Mouse (Mus musculus): Measurements from ENCODE around the gene Dcaf12l2. TPM values are rescaled to one million over a fixed set of nuclear protein-coding genes. Genes with fewer than 3 reads are reported as not detected.

The Dcaf12l2 gene
- 0.78 and 0.92 TPM in 2 replicates for polyA plus RNA-seq (2012; rRNA removed)

DNA sequence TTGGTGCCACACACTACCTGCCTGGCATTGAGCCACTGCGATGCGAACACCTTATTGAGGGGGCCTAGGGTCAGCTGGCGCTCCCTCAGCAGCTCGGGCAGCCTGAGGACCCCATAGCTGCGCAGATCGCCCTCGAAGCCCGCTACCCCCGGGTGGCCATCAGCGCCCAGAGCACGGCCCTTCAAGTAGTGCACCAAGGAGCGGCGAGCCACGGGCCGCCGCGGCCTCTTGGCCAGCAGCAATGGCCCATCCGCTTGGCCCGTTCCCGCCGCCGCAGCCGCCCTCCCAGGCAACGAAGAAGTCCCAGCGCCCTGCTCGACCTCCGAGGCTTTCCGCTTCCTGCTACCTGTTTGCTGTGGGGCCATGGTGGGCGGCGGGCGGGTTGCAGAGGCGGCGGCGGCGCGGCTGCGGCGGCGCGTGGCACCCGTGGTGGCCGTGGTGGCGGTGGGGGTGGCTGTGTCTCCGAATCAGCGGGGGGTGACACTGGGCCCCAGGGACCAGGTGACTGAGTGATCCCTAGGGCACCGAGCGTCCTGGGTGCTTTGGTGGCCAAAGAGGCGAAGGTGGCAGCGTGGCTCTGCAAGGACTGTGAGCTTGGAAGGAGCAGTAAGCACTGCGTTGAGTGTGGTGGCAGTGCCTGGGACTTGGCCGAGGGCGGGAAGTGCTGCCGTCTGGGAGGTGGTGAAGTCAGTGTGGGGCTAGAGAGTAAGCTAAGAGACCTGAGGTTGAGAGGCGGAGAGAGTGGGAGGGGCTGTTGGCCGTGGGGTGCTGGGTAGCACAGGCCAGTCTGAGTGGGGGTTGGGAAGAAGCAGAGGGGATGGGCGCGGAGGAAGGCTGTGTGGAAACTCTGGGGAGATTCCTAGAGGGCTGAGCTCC lies at the start of gene Dcaf12l2:
Dcaf12l2 (minus strand) TSS at position 697 of the 876 bp plus-strand sequence.
- DNase-seq (ENCODE audit: extremely low spot score in 1 of 2, low spot score in 1 of 2): peak in 1 of 2 experiments; percentile 10

DNA sequence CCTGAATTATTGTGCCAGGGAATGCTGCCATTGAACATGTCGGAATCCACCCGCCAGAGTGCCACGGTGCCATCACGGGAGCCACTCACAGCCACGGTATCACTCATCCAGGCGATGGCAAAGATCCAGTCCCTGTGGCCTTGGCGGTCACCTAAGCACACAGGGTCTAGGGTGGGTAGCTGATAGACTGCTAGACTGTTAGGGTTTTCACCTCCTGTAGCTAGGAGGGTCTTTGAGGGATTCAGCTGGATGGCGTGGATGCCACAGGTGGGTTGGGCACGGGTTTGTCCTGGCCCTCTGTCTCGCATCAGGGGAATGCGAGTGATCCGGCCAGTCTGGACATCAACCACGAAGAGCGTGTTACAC lies 879 bp downstream of the Dcaf12l2 start:
- no peak for DNase-seq (ENCODE audit: extremely low spot score in 1 of 2, low spot score in 1 of 2)

Measured in frontal cortex, adult 2 months (tissue).